Mouse (Mus musculus) MEL (cell line): ENCODE results near the gene Slc25a28. TPM values are rescaled to one million over a fixed set of nuclear protein-coding genes. Genes with fewer than 3 reads are reported as not detected.

Experiments
- DNase-seq: peaks from one replicate; pipeline ENCODE4 v3.0.0; 2011; ENCODE audit warnings: low read depth, low spot score
- H3K27ac ChIP-seq: 2 replicates; pipeline ENCODE4 v1.5.1; 2012; ENCODE audit warnings: low read depth, mild to moderate bottlenecking, control low read depth, low read length, moderate library complexity; ENCODE audit not compliant: control insufficient read depth
- H3K27me3 ChIP-seq, 2 experiments: fragments of 150-350 bp in 1 of 2; sonication (generic) in 1 of 2; 2 replicates each; pipeline ENCODE4 v1.6.1; 2012; ENCODE audit warnings: low read length in 2 of 2, mild to moderate bottlenecking in 2 of 2, improper control_type of control experiment in 1 of 2, moderate library complexity in 1 of 2; ENCODE audit not compliant: insufficient read depth in 2 of 2, control insufficient read depth in 1 of 2
- H3K36me3 ChIP-seq, 2 experiments: 2 replicates each; pipeline ENCODE4 v1.6.1; 2012 to 2014; ENCODE audit warnings: low read length in 2 of 2, improper control_type of control experiment in 1 of 2, inconsistent platforms in 1 of 2, mild to moderate bottlenecking in 1 of 2; ENCODE audit not compliant: insufficient read depth in 2 of 2, control insufficient read depth in 1 of 2
- H3K4me1 ChIP-seq, 2 experiments: fragments of 150-350 bp in 1 of 2; sonication (generic) in 1 of 2; 2 replicates each; pipeline ENCODE4 v1.6.1; 2012; ENCODE audit warnings: low read length in 2 of 2, improper control_type of control experiment in 1 of 2, mild to moderate bottlenecking in 1 of 2; ENCODE audit not compliant: insufficient read depth in 2 of 2, control insufficient read depth in 1 of 2
- H3K4me3 ChIP-seq, 2 experiments: fragments of 150-350 bp in 1 of 2; sonication (generic) in 1 of 2; 2 replicates each; pipeline ENCODE4 v1.5.1; 2012; ENCODE audit warnings: low read depth in 2 of 2, low read length in 2 of 2, mild to moderate bottlenecking in 2 of 2, moderate library complexity in 2 of 2, control low read depth in 1 of 2, improper control_type of control experiment in 1 of 2; ENCODE audit not compliant: control insufficient read depth in 1 of 2, insufficient read depth in 1 of 2
- H3K79me2 ChIP-seq: 2 replicates; pipeline ENCODE4 v1.6.1; 2012; ENCODE audit warnings: mild to moderate bottlenecking, low read length, moderate library complexity; ENCODE audit not compliant: control insufficient read depth, poor library complexity, insufficient read depth
- H3K9ac ChIP-seq: 2 replicates; pipeline ENCODE4 v1.6.1; 2012; ENCODE audit warnings: low read depth, mild to moderate bottlenecking, control low read depth, low read length, moderate library complexity; ENCODE audit not compliant: control insufficient read depth, poor library complexity, severe bottlenecking
- H3K9me3 ChIP-seq: fragments of 150-350 bp; sonication (generic); replicated peaks from 2 replicates; pipeline ENCODE4 v1.6.1; 2012; ENCODE audit warnings: mild to moderate bottlenecking, low read length, improper control_type of control experiment, moderate library complexity; ENCODE audit not compliant: insufficient read depth
- BHLHE40 ChIP-seq: IDR thresholded peaks from 2 replicates; pipeline ENCODE4 v1.6.1; 2012; ENCODE audit warnings: low read depth, mild to moderate bottlenecking, inconsistent platforms, low read length, improper control_type of control experiment, borderline replicate concordance
- CHD1 ChIP-seq: IDR thresholded peaks from 2 replicates; pipeline ENCODE4 v1.6.1; 2012; ENCODE audit warnings: low read depth, mild to moderate bottlenecking, inconsistent platforms, low read length, improper control_type of control experiment
- E2F4 ChIP-seq: IDR thresholded peaks from 2 replicates; pipeline ENCODE4 v1.6.1; 2011; ENCODE audit warnings: low read depth, low read length, improper control_type of control experiment, borderline replicate concordance
- ETS1 ChIP-seq: IDR thresholded peaks from 2 replicates; pipeline ENCODE4 v1.6.1; 2012; ENCODE audit warnings: low read depth, mild to moderate bottlenecking, inconsistent platforms, low read length, improper control_type of control experiment, moderate library complexity
- GABPA ChIP-seq: IDR thresholded peaks from 2 replicates; pipeline ENCODE4 v1.6.1; 2012; ENCODE audit warnings: low read depth, mild to moderate bottlenecking, inconsistent platforms, low read length, improper control_type of control experiment, moderate library complexity
- HCFC1 ChIP-seq: IDR thresholded peaks from 2 replicates; pipeline ENCODE4 v1.6.1; 2012; ENCODE audit warnings: low read depth, mild to moderate bottlenecking, inconsistent platforms, low read length, improper control_type of control experiment, moderate library complexity
- JUND ChIP-seq: IDR thresholded peaks from 2 replicates; pipeline ENCODE4 v1.6.1; 2011; ENCODE audit warnings: low read depth, mild to moderate bottlenecking, improper control_type of control experiment, low read length
- MAFK ChIP-seq: IDR thresholded peaks from 2 replicates; pipeline ENCODE4 v1.6.1; 2011; ENCODE audit warnings: low read depth, mild to moderate bottlenecking, low read length, improper control_type of control experiment, borderline replicate concordance
- MEF2A ChIP-seq: IDR thresholded peaks from 2 replicates; pipeline ENCODE4 v1.6.1; 2014; ENCODE audit warnings: low read depth, mild to moderate bottlenecking, inconsistent platforms, low read length, improper control_type of control experiment; ENCODE audit not compliant: poor library complexity, insufficient replicate concordance, severe bottlenecking; ENCODE audit errors: extremely low read depth
- MXI1 ChIP-seq: IDR thresholded peaks from 2 replicates; pipeline ENCODE4 v1.6.1; 2011; ENCODE audit warnings: mild to moderate bottlenecking, low read depth, low read length, improper control_type of control experiment
- MYC ChIP-seq: IDR thresholded peaks from 2 replicates; pipeline ENCODE4 v1.6.1; 2011; ENCODE audit warnings: low read depth, mild to moderate bottlenecking, low read length, improper control_type of control experiment, moderate library complexity
- NELFE ChIP-seq: IDR thresholded peaks from 2 replicates; pipeline ENCODE4 v1.6.1; 2011; ENCODE audit warnings: low read depth, low read length, improper control_type of control experiment
- POLR2A ChIP-seq, 2 experiments: IDR thresholded peaks; 2 replicates each; pipeline ENCODE4 v1.6.1; 2011 to 2012; ENCODE audit warnings: low read length in 2 of 2, mild to moderate bottlenecking in 2 of 2, control low read depth in 1 of 2, improper control_type of control experiment in 1 of 2, low read depth in 1 of 2, moderate library complexity in 1 of 2; ENCODE audit not compliant: control insufficient read depth in 1 of 2, insufficient read depth in 1 of 2, poor library complexity in 1 of 2
- POLR2AphosphoS2 ChIP-seq: IDR thresholded peaks from 2 replicates; pipeline ENCODE4 v1.6.1; 2011; ENCODE audit warnings: low read length, improper control_type of control experiment
- POLR2AphosphoS5 ChIP-seq: IDR thresholded peaks from 2 replicates; pipeline ENCODE4 v1.6.1; 2012; ENCODE audit warnings: low read depth, borderline replicate concordance, mild to moderate bottlenecking, inconsistent platforms, low read length, moderate library complexity, mixed read lengths
- RAD21 ChIP-seq: IDR thresholded peaks from 2 replicates; pipeline ENCODE4 v1.6.1; 2011; ENCODE audit warnings: mild to moderate bottlenecking, low read depth, low read length, improper control_type of control experiment
- SIN3A ChIP-seq: IDR thresholded peaks from 2 replicates; pipeline ENCODE4 v1.6.1; 2012; ENCODE audit warnings: low read length, improper control_type of control experiment, inconsistent platforms
- TCF12 ChIP-seq: IDR thresholded peaks from 2 replicates; pipeline ENCODE4 v1.6.1; 2014; ENCODE audit warnings: low read depth, mild to moderate bottlenecking, inconsistent platforms, low read length, improper control_type of control experiment, moderate library complexity
- UBTF ChIP-seq: IDR thresholded peaks from 2 replicates; pipeline ENCODE4 v1.6.1; 2012; ENCODE audit warnings: low read depth, mild to moderate bottlenecking, inconsistent platforms, low read length, improper control_type of control experiment, moderate library complexity, borderline replicate concordance; ENCODE audit not compliant: insufficient read depth
- ZKSCAN1 ChIP-seq: IDR thresholded peaks from 2 replicates; pipeline ENCODE4 v1.6.1; 2012; ENCODE audit warnings: low read depth, mild to moderate bottlenecking, inconsistent platforms, low read length, improper control_type of control experiment, moderate library complexity
- polyA plus RNA-seq, 2 experiments: library from polyadenylated mRNA; stranded (reverse) in 1 of 2; unstranded in 1 of 2; fragments of >175 nt in 1 of 2; fragments of >200 nt in 1 of 2; gene quantifications; 2 replicates each; pipeline versions ENCODE4 v1.2.1 to v1.2.4; 2012; ENCODE audit warnings: low replicate concordance in 2 of 2, low read depth in 1 of 2; ENCODE audit not compliant: insufficient read length in 2 of 2, insufficient read depth in 1 of 2, missing spikeins in 1 of 2
- total RNA-seq: library from RNA; depleted of rRNA; stranded (reverse); fragments of 300-350 nt; gene quantifications from 2 replicates; pipeline ENCODE4 v1.2.3, GENCODE M21; 2012

Gene Slc25a28
- total and polyA plus RNA-seq, 3 experiments, result 58.2 to 110 TPM; not detected in 1

- TF ChIP-seq GABPA, result no peak
- no peak for TF ChIP-seq TCF12
- TF ChIP-seq MYC, result no peak
- TF ChIP-seq HCFC1, result no peak
- TF ChIP-seq POLR2AphosphoS2, result no peak
- TF ChIP-seq, all 39 proteins: peak for 0
- H3K9me3 ChIP-seq, result no peaks in the 10 kb centered on the region
- no peak overlapping the region for H3K4me3 ChIP-seq
- no peaks in the 10 kb centered on the region for H3K36me3 ChIP-seq
- no peak for DNase-seq
- H3K27me3 ChIP-seq, result peaks cover 0 to 6% of the 10 kb centered on the region in 2 experiments; a peak in 3 of 4 replicates
- no peak overlapping the region for H3K9ac ChIP-seq
- H3K27ac ChIP-seq, result no peak overlapping the region
- no peaks in the 10 kb centered on the region for H3K79me2 ChIP-seq
- H3K4me1 ChIP-seq, result no peaks in the 10 kb centered on the region
These were observed 56.8 kb downstream of the Slc25a28 start for GRCm38 (mm10) chr19:43617761-43618349.

- Histone ChIP-seq H3K4me1 (no peaks in the 10 kb centered on the region), H3K27ac (no peak overlapping the region), H3K27me3 (peaks cover 0 to 4% of the 10 kb centered on the region in 2 experiments; a peak in 2 of 4 replicates), H3K9ac (no peak overlapping the region), H3K4me3 (no peak overlapping the region), H3K79me2 (no peaks in the 10 kb centered on the region)
- no peak for TF ChIP-seq CHD1
- TF ChIP-seq NELFE, result no peak
- TF ChIP-seq ZKSCAN1, result no peak
- no peak for TF ChIP-seq MYC
- TF ChIP-seq ETS1, result no peak
- no peak for TF ChIP-seq MXI1
- TF ChIP-seq RAD21, result no peak
- TF ChIP-seq, all 39 proteins: peak for 0
- Histone ChIP-seq H3K36me3 (no peaks in the 10 kb centered on the region), H3K9me3 (no peaks in the 10 kb centered on the region)
- DNase-seq, result no peak
These were observed 57.8 kb downstream of the Slc25a28 start for GRCm38 (mm10) chr19:43616889-43617288.

- H3K4me3 ChIP-seq, result no peak overlapping the region
- H3K9ac ChIP-seq, result no peak overlapping the region
- H3K27me3 ChIP-seq, result peaks cover 0 to 2% of the 10 kb centered on the region in 2 experiments; a peak in 1 of 4 replicates
- H3K9me3 ChIP-seq, result no peaks in the 10 kb centered on the region
- H3K79me2 ChIP-seq, result no peaks in the 10 kb centered on the region
- DNase-seq, result no peak
- no peaks in the 10 kb centered on the region for H3K36me3 ChIP-seq
- no peak for TF ChIP-seq JUND
- no peak for TF ChIP-seq MEF2A
- TF ChIP-seq E2F4, result no peak
- TF ChIP-seq SIN3A, result no peak
- TF ChIP-seq POLR2AphosphoS5, result no peak
- no peak for TF ChIP-seq POLR2A (IDR thresholded peaks at IDR 0.05; ENCODE audit: control insufficient read depth in 1 of 2, insufficient read depth in 1 of 2, low read depth in 1 of 2, low read length in 2 of 2, poor library complexity in 1 of 2)
- TF ChIP-seq MYC, result no peak
- no peak for TF ChIP-seq BHLHE40
- no peak for TF ChIP-seq POLR2AphosphoS2
- no peak for TF ChIP-seq UBTF
- no peak for TF ChIP-seq MAFK
- no peak overlapping the region for H3K27ac ChIP-seq
- no peaks in the 10 kb centered on the region for H3K4me1 ChIP-seq
These were observed 58.2 kb downstream of the Slc25a28 start for GRCm38 (mm10) chr19:43616415-43616861.
